Mouse (Mus musculus): Measurements from ENCODE around the gene Ptprg. TPM values are rescaled to one million over a fixed set of nuclear protein-coding genes. Genes with fewer than 3 reads are reported as not detected.

Gene Ptprg
- total and polyA plus RNA-seq, 3 experiments, result not detected

GRCm38 (mm10) chr14:11863286-11863685 is 310.0 kb downstream of the Ptprg start:
- no peak overlapping the region for H3K27ac ChIP-seq (ENCODE audit: control insufficient read depth, low read depth, low read length)
- no peaks in the 10 kb centered on the region for H3K79me2 ChIP-seq (ENCODE audit: control insufficient read depth, insufficient read depth, low read length, poor library complexity)
- no peaks in the 10 kb centered on the region for H3K4me1 ChIP-seq (ENCODE audit: control insufficient read depth in 1 of 2, insufficient read depth in 2 of 2, low read length in 2 of 2)
- TF ChIP-seq ZC3H11A (IDR thresholded peaks at IDR 0.05; ENCODE audit: low read depth, low read length) (no peak), CHD1 (IDR thresholded peaks at IDR 0.05; ENCODE audit: low read depth, low read length) (no peak), MXI1 (IDR thresholded peaks at IDR 0.05; ENCODE audit: low read depth, low read length) (no peak), UBTF (IDR thresholded peaks at IDR 0.05; ENCODE audit: borderline replicate concordance, insufficient read depth, low read depth, low read length) (no peak), ETS1 (IDR thresholded peaks at IDR 0.05; ENCODE audit: low read depth, low read length) (no peak), POLR2AphosphoS2 (IDR thresholded peaks at IDR 0.05; ENCODE audit: low read length) (no peak), MYB (IDR thresholded peaks at IDR 0.05; ENCODE audit: low read depth, low read length) (no peak), MEF2A (IDR thresholded peaks at IDR 0.05; ENCODE audit: extremely low read depth, insufficient replicate concordance, low read depth, low read length, poor library complexity, severe bottlenecking) (no peak), CHD2 (IDR thresholded peaks at IDR 0.05; ENCODE audit: low read length) (no peak), POLR2A (IDR thresholded peaks at IDR 0.05; ENCODE audit: control insufficient read depth in 1 of 2, insufficient read depth in 1 of 2, low read depth in 1 of 2, low read length in 2 of 2, poor library complexity in 1 of 2) (no peak), SMC3 (IDR thresholded peaks at IDR 0.05; ENCODE audit: low read depth, low read length) (no peak), GABPA (IDR thresholded peaks at IDR 0.05; ENCODE audit: low read depth, low read length) (no peak), USF1 (IDR thresholded peaks at IDR 0.05; ENCODE audit: low read depth, low read length) (no peak), E2F4 (IDR thresholded peaks at IDR 0.05; ENCODE audit: borderline replicate concordance, low read depth, low read length) (no peak), ELF1 (IDR thresholded peaks at IDR 0.05; ENCODE audit: low read depth, low read length) (no peak)
- no peak overlapping the region for H3K9ac ChIP-seq (ENCODE audit: control insufficient read depth, low read depth, low read length, poor library complexity, severe bottlenecking)
- H3K9me3 ChIP-seq (replicated peaks; ENCODE audit: insufficient read depth, low read length), result no peaks in the 10 kb centered on the region
- H3K4me3 ChIP-seq (ENCODE audit: control insufficient read depth in 1 of 2, insufficient read depth in 1 of 2, low read depth in 2 of 2, low read length in 2 of 2), result no peak overlapping the region
- H3K36me3 ChIP-seq (ENCODE audit: control insufficient read depth in 1 of 2, insufficient read depth in 2 of 2, low read length in 2 of 2), result no peaks in the 10 kb centered on the region
- no peak for DNase-seq (ENCODE audit: low read depth, low spot score)
- no peaks in the 10 kb centered on the region for H3K27me3 ChIP-seq (ENCODE audit: control insufficient read depth in 1 of 2, insufficient read depth in 2 of 2, low read length in 2 of 2)

GRCm38 (mm10) chr14:11864840-11865239 is 311.5 kb downstream of the Ptprg start:
- Histone ChIP-seq H3K4me3 (ENCODE audit: control insufficient read depth in 1 of 2, insufficient read depth in 1 of 2, low read depth in 2 of 2, low read length in 2 of 2) (no peak overlapping the region), H3K27me3 (ENCODE audit: control insufficient read depth in 1 of 2, insufficient read depth in 2 of 2, low read length in 2 of 2) (no peaks in the 10 kb centered on the region), H3K4me1 (ENCODE audit: control insufficient read depth in 1 of 2, insufficient read depth in 2 of 2, low read length in 2 of 2) (no peaks in the 10 kb centered on the region), H3K79me2 (ENCODE audit: control insufficient read depth, insufficient read depth, low read length, poor library complexity) (no peaks in the 10 kb centered on the region), H3K36me3 (ENCODE audit: control insufficient read depth in 1 of 2, insufficient read depth in 2 of 2, low read length in 2 of 2) (no peaks in the 10 kb centered on the region), H3K27ac (ENCODE audit: control insufficient read depth, low read depth, low read length) (no peak overlapping the region), H3K9ac (ENCODE audit: control insufficient read depth, low read depth, low read length, poor library complexity, severe bottlenecking) (no peak overlapping the region), H3K9me3 (replicated peaks; ENCODE audit: insufficient read depth, low read length) (no peaks in the 10 kb centered on the region)
- no peak for DNase-seq (ENCODE audit: low read depth, low spot score)
- TF ChIP-seq KAT2A (conservative IDR thresholded peaks at IDR 0.05; ENCODE audit: low read depth, low read length) (no peak), ZMIZ1 (IDR thresholded peaks at IDR 0.05; ENCODE audit: low read depth, low read length) (no peak), MYB (IDR thresholded peaks at IDR 0.05; ENCODE audit: low read depth, low read length) (no peak), CHD1 (IDR thresholded peaks at IDR 0.05; ENCODE audit: low read depth, low read length) (no peak), GABPA (IDR thresholded peaks at IDR 0.05; ENCODE audit: low read depth, low read length) (no peak), USF1 (IDR thresholded peaks at IDR 0.05; ENCODE audit: low read depth, low read length) (no peak), UBTF (IDR thresholded peaks at IDR 0.05; ENCODE audit: borderline replicate concordance, insufficient read depth, low read depth, low read length) (no peak), ETS1 (IDR thresholded peaks at IDR 0.05; ENCODE audit: low read depth, low read length) (no peak), ZC3H11A (IDR thresholded peaks at IDR 0.05; ENCODE audit: low read depth, low read length) (no peak), EP300 (IDR thresholded peaks at IDR 0.05; ENCODE audit: low read depth in 1 of 2, low read length in 2 of 2) (no peak)
